Mouse (Mus musculus): ENCODE data around the gene Wiz. TPM values are rescaled to one million over a fixed set of nuclear protein-coding genes. Genes with fewer than 3 reads are reported as not detected.

Gene Wiz
- 10 to 100 TPM; 29.5 to 30.7 TPM for total RNA-seq (2021)

DNA sequence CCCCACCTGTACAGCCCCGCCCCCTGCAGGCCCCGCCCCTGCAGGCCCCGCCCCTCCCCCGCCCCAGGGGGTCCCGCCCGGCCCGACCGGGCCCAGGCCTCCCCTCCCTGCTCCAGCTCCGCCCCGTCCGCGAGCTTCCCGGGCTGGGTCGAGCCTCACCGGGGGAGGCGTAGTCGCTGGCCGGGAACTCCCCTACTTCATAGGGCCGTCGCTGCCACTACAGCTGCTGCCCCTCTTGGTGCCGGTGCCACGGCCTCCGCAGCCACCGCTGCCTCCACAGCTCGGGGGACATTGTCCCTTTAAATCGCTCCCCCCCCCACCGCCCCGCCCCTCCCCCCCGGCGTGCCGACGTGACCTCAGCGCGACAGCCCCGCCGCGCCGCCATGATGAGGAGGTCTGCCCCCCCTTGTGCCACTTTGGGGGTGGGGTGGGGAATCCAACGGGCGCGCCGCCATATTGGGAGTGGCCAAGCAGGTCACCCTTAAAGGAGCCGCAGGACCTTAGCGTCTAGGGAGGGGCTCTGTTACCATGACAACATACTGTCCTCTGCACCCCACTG is at the start of gene Wiz:
Gene Wiz (minus strand): TSS at position 339 of the 559 bp plus-strand sequence.
- intact Hi-C loops (cut with DNase I), result loop anchor here (2.0 to 5.0 kb wide), 3 partner anchors 24 to 103 kb away; no protein-coding TSS in a partner anchor
- peak; percentile 95 to 97 for DNase-seq

GRCm38 (mm10) chr17:32437106-32437505 is 47.9 kb upstream of the Wiz start:
- intact Hi-C loops (cut with DNase I), result no loop called here
- DNase-seq, result no peak

DNA sequence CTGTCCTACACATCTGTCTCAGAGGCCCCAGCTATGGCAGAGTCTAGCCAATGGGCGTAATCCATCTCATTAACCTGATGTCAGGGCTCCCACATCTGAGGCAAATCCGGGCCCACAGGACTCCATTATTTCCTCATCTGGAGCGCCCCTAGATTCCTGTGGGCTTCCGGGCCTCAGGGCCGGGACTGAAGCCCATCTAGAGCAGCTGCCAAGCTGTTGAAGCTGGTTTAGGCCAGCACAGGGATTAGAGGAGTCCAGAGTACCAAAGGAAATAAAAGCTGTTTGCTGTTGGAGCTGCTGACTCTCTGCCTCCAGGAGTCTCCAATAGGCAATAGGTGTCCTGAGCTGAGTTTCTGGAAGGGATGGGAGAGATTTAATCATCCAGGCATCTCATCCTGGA is 45.9 kb upstream of the Wiz start:
- peak in 1 of 2 experiments; percentile 12 for DNase-seq
- intact Hi-C loops (cut with DNase I), result no loop called here

GRCm38 (mm10) chr17:32434324-32434723 is 45.1 kb upstream of the Wiz start:
- peak; percentile 44 to 53 for DNase-seq
- intact Hi-C loops (cut with DNase I), result loop anchor here (5.0 kb wide), 1 partner anchor 47 kb away; the partner anchor contains the start of gene Wiz

GRCm38 (mm10) chr17:32431972-32432371 is 42.7 kb upstream of the Wiz start:
- peak in 1 of 2 experiments; percentile 15 for DNase-seq
- intact Hi-C loops (cut with DNase I), result loop anchor here (1.0 to 5.0 kb wide), 2 partner anchors 45 to 83 kb away; partner anchors contain the start of gene Wiz

DNA sequence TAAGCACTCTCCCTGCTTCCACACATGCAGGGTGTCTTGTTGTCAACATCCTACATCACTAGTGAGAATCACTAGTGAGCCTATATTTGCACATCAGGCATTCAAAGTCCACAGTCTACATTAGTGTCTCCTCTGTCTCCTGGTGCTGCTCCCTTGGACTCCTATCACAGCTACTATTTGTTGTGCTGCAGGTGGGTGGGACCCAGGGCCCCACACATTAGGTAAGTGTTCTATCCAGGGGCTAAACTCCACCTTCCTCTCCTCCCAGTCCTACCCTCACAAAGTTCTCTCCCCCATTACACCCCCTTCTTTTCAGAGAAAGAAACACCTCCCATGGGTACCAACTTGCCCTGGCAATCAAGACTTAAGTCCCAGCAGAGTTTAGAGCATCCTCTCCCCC is 37.4 kb upstream of the Wiz start:
- no peak for DNase-seq
- intact Hi-C loops (cut with DNase I), result no loop called here

- intact Hi-C loops (cut with DNase I), result no loop called here
- DNase-seq, result no peak
Measured at GRCm38 (mm10) chr17:32424034-32424433, 34.8 kb upstream of the Wiz start, which contains the start of gene Pglyrp2. TSS of gene Pglyrp2 (minus strand) at chr17:32424167.

DNA sequence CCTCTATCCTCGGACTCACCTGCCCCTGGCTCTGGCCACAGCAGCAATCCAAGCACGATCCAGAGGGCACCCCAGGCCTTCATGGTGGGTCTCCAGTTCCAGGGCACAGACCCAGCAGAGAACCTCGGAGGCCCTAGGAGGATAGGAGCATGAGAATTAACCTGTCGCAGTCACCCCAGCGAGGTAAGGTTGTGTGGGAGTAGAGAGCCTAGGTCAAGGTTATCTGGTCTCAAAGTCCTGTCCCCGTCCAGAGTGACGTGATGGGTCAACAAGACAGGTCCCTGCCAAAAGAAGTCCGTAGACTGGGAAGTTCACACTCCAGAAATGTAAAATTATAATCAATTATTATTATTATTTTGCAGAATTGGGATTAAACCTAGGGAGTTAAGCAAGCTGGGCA is 31.5 kb upstream of the Wiz start:
- intact Hi-C loops (cut with DNase I), result no loop called here
- DNase-seq, result no peak

GRCm38 (mm10) chr17:32419989-32420388 is 30.8 kb upstream of the Wiz start:
- no peak for DNase-seq
- intact Hi-C loops (cut with DNase I), result no loop called here

DNA sequence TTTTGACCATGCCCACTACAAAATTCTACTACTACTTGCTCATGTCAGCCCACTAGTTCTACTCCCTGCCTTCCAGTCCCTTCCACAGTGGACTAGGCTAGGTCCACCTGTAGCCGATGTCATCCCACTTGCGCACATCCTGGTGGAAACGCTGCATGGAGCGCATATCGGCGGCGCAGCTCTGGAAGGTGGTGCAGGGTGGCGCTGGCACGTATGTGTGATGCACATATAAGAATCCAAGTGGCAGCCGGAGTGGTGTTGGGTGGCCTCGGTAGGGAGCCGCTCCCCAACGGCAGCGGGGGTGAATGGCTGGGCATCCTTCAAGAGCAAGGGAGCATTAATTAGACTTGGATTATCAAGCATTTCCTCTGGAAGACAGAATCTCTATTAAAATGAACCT is 27.5 kb upstream of the Wiz start:
- DNase-seq, result no peak
- intact Hi-C loops (cut with DNase I), result no loop called here

DNA sequence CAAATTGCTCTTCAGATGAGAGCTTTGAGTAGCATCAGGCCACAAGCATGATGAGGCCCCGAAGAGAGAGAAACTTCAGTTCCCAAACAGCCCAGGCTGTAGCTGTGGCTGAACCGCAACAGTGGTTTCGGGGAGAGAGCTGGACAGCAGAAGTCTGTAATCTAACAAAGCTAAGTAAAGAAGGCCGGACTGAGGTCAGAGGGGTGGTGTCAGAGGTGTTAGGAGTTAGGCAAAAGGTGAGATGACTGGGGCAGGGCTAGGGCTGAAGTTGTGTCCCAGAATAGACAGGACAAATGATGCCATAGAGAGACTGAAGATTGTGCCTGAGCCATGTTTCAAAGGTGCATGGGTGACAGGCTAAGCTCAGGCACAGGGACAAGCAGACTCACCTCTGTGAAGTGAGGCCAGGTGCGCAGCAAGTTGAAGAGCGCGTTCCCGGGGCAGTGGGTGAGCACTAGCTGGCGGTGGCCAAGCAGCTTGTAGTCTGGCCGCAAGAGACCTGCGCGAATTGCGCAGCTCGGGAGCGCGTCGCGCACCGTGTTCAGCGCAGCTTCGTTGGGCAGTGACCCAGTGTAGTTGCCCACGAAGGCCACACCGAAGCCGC is 26.3 kb upstream of the Wiz start:
- intact Hi-C loops (cut with DNase I), result no loop called here
- DNase-seq, result no peak

- no peak for DNase-seq
- intact Hi-C loops (cut with DNase I), result no loop called here
Measured at GRCm38 (mm10) chr17:32411898-32412297, 22.7 kb upstream of the Wiz start.

- DNase-seq, result no peak
- intact Hi-C loops (cut with DNase I), result no loop called here
Measured at GRCm38 (mm10) chr17:32403417-32403816, 14.2 kb upstream of the Wiz start, which contains the start of gene Rasal3. TSS of gene Rasal3 (minus strand) at chr17:32403583.

DNA sequence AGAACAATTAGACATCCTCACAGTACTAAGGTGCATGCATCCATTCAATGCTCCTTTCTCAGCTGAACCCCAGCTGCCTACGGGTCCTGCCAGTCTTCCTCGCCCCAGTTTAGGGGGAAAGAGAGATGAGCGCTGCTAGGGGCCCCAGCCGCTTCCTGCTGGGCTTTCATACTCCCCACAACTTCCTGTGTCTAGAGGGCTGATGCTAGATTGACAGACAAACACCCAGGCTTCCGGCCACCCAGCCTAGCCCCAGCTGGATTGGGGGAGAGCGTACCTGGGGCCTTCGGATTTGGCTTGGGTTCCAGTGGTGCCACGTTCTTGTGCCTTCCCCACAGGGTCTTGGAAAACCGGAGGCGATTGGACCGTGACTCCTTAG is 13.5 kb upstream of the Wiz start:
- no peak for DNase-seq
- intact Hi-C loops (cut with DNase I), result no loop called here

DNA sequence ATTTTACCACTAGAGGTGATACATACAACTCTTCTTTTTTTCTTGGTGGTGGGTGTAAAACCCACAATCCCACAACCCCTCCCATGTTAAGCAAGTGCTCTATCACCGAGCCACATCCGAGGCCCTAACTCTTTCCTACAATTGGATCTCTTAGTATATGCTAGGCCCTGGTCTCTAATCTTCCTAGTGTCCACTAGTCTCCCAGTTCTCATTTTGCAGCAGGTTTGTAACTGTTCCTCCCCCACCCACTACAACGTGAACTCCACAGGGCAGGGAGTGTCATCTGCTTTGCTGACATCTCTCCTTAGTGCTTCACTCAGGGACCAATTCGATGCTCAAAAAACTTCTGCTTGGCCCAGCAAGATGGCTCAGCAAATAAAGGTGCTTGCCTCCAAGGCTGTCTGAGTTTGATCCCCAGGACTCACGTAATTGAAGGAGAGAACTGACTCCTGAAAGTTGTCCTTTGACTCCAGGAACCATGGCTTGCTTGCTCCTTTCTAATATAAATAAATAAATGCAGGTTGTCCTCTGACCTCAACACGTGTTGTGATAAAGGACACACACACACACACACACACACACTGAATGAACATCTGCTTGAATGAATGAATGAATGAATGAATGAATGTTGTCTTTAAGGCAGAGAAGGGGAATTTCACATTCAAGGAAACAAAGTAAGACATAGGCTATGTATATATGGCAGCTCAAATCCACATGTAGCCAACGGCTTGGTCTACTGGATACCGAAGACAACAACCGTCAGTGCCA is 13.0 kb upstream of the Wiz start:
- intact Hi-C loops (cut with DNase I), result no loop called here
- no peak for DNase-seq

DNA sequence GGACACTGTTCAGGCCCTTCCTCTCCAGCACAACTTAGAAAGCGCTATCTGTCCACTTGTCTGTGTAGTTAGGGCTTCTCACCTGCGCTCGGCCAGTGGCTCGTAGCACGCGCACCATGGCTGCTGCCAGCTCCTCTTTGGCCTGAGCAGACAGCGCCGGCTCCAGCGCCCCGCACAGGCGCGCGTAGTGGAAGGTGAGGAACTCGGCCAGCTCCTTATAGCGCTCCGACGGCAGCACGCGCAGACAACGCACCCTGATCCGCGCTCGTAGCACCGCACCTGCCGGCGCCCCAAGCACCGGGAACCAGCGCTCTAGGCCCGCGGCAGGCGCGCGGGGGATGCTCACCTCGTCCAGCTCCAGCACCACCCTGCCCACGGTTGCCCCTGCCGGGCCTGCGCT is 7.0 kb upstream of the Wiz start:
- intact Hi-C loops (cut with DNase I), result no loop called here
- no peak for DNase-seq

DNA sequence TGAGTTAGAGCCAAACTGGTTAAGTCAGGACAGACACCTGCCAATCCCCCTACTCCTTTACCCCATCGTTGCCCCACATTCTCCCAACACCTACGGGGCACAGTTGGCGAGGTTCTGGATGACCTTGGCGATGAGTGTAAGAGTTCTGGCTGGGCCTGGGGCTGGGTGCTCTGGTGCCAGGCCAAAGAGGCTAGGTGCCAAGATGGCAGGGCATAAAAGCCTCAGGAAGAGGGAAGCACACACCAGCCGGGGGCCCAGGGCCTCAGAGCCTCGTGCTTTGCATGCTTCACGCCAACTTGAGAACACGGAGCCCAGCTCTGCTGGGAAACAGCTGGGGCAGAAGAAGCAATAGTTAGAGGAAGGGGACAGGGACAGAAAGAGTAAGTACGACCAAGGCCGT is 4.7 kb upstream of the Wiz start:
- DNase-seq, result no peak
- intact Hi-C loops (cut with DNase I), result no loop called here

DNA sequence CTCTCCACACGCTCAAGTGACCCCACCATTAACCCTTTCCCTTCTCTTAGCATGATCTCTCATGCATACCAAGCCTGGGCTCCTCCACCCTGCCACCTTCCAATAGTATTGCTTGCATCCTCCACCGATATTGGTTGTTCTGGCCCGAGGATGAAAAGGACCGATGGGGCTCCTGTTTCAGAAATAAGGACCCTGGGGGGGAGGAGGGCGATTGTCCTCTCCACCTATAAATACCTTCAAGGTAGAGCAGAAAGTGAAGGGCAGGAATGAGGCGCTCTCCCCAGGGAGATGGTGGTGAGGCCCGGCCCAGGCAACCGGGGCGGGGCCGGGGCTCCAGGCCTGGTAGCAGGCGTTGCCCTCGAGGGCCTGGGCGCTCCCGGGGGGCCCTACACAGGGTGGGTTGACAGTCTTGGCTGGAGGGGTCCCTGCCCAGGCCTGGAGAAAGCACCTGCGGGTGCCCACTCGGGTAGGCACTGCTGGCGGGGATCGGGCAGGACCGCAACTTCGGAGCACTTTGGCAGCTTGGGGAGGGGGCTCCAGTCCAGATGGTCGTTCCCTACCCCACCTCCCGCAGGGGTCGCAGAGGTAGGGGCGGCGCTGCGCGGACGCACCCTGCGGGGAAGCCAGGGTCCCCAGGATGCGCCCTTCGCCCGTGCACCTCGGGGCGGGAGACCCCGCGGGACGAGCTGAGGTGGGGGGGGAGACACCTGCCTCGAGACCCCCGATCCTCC is 704 bp downstream of the Wiz start:
- peak in 1 of 2 experiments; percentile 53 for DNase-seq
- intact Hi-C loops (cut with DNase I), result loop anchor here (2.0 to 5.0 kb wide), 3 partner anchors 24 to 104 kb away; no protein-coding TSS in a partner anchor

GRCm38 (mm10) chr17:32387986-32388369 is 1.3 kb downstream of the Wiz start:
- DNase-seq, result no peak
- intact Hi-C loops (cut with DNase I), result loop anchor here (2.0 to 5.0 kb wide), 4 partner anchors 23 to 104 kb away; no protein-coding TSS in a partner anchor

DNA sequence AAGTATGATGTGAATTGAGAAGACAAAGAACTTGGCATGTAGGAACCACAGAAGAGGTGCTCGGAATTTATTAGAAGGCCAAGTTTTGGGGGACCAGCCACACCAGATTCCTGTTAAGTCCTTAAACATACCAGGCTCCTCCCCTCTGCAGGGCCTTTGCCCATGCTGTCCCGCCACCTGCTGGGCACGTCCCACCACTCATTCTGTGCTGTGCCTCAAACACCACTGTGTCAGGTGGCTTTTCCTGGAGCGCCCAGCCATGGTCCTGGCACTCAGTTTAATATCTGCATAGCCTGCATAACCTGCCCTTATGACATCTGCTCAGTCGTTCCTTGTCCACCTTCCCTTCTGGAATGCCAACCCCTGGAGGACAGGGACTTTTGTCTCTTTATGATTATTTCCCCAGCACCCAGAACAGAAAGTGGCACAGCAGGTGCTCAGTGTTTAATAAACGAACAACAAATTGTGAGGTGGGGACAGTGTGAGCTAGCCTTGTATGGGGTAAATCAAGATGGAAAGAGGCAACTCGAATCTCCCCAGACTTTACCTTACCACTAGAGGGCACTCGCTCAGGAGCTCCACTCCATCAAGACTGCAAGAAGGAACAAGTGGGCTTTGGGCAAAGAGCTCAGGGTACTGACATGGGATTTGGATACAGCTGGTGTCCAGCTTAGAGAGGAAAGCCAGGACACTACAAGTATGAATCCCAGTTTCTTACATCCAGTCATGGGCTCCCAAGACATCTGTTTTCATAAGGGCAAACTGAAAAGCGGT is 2.4 kb downstream of the Wiz start:
- intact Hi-C loops (cut with DNase I), result loop anchor here (2.0 to 5.0 kb wide), 3 partner anchors 38 to 105 kb away; no protein-coding TSS in a partner anchor
- no peak for DNase-seq

Data from heart, postnatal 10 days (tissue).